Mouse (Mus musculus): Measurements from ENCODE around the gene Ydjc. TPM values are rescaled to one million over a fixed set of nuclear protein-coding genes. Genes with fewer than 3 reads are reported as not detected.

Gene Ydjc
- total and polyA plus RNA-seq, 3 experiments = 54.3 to 70.9 (median 65.3) TPM

DNA sequence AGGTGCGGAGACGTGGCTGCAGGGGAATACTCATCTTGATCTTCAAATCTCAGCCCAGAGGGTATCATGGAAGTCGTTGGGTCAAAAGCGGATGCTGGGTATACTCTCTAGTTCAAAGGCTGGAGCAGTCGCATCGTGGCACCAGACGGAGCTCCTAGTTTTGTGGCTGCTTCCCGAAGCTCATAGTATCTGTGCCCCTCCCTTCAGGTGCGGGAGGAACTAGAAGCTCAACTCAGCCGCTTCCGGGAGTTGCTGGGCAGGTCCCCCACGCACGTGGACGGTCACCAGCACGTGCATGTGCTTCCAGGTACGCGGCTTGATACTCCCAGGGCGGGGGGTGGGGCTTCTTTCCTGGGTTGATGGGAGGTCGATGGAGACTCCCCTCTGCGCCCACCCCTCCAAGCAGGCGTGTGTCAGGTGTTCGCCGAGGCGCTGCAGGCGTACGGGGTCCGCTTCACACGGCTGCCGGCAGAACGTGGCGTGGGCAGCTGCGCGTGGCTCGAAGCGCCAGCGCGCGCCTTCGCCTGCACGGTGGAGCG is 3.0 kb downstream of the Ydjc start:
- Histone ChIP-seq H3K9me3 (replicated peaks; ENCODE audit: low read length) (no peaks in the 10 kb centered on the region), H3K36me3 (replicated peaks in 1 of 2; ENCODE audit: control insufficient read depth in 1 of 2, insufficient read depth in 1 of 2, low read length in 1 of 2) (peaks cover 16 to 51% of the 10 kb centered on the region in 2 experiments), H3K4me3 (replicated peaks in 1 of 3; ENCODE audit: low read depth in 2 of 3, low read length in 2 of 3, poor library complexity in 1 of 3) (peak overlapping the region; percentile 73 to 83 (median 80)), H3K27me3 (replicated peaks) (no peaks in the 10 kb centered on the region), H3K4me1 (ENCODE audit: control insufficient read depth in 1 of 2, insufficient read depth in 2 of 2) (peaks cover 7 to 40% of the 10 kb centered on the region in 2 experiments), H3K9ac (ENCODE audit: insufficient read depth, low read depth) (peak overlapping the region; percentile 64), H3K4me2 (ENCODE audit: insufficient read depth, low read depth, poor library complexity, severe bottlenecking) (peak overlapping the region; percentile 91), H3K79me2 (replicated peaks; ENCODE audit: control insufficient read depth, extremely low read depth, insufficient read depth, poor library complexity, severe bottlenecking) (peaks cover 4% of the 10 kb centered on the region; the same call in 1 of the 2 replicates), H3K27ac (ENCODE audit: insufficient read depth, low read depth) (peak overlapping the region; percentile 18)
- in situ Hi-C loops (cut with MboI; ENCODE audit: low pct_ligation_motif_present, low pct_unique_long_range_greater_than_20kb, low sequenced_read_pairs) (no loop called here), dilution Hi-C loops (cut with MboI; ENCODE audit: extremely low pct_ligation_motif_present, extremely low pct_unique_long_range_greater_than_20kb, low sequenced_read_pairs) (no loop called here)
- DNase-seq (ENCODE audit: extremely low read depth) = peak; percentile 72
- peak; percentile 33; the same call in 1 of the 2 replicates for TF ChIP-seq SIN3A (IDR thresholded peaks at IDR 0.05; ENCODE audit: low read length)
- TF ChIP-seq ELF1 (IDR thresholded peaks at IDR 0.05; ENCODE audit: low read depth, low read length) = peak; percentile 82
- TF ChIP-seq ZC3H11A (IDR thresholded peaks at IDR 0.05; ENCODE audit: low read depth, low read length) = no peak
- TF ChIP-seq BHLHE40 (IDR thresholded peaks at IDR 0.05; ENCODE audit: low read depth, low read length) = peak; percentile 100
- TF ChIP-seq TCF12 (IDR thresholded peaks at IDR 0.05; ENCODE audit: low read depth, low read length) = no peak; the same call in 1 of the 2 replicates
- TF ChIP-seq MEF2A (IDR thresholded peaks at IDR 0.05; ENCODE audit: borderline replicate concordance, low read depth, low read length) = 0 out of 2 replicates have a peak, but pooled peaks have one; percentile 11
- TF ChIP-seq POLR2AphosphoS2 (IDR thresholded peaks at IDR 0.05; ENCODE audit: low read depth, low read length) = no peak
- TF ChIP-seq KAT2A (IDR thresholded peaks at IDR 0.05; ENCODE audit: insufficient replicate concordance, low read length) = 0 out of 2 replicates have a peak, but pooled peaks have one; percentile 8
- no peak for TF ChIP-seq EP300 (IDR thresholded peaks at IDR 0.05; ENCODE audit: low read length)
- peak; percentile 13; the same call in 1 of the 2 replicates for TF ChIP-seq USF1 (IDR thresholded peaks at IDR 0.05; ENCODE audit: low read depth, low read length)
- TF ChIP-seq CTCF (conservative IDR thresholded peaks at IDR 0.05 in 1 of 2, IDR thresholded peaks at IDR 0.05 in 1 of 2; ENCODE audit: low read depth in 2 of 2, low read length in 2 of 2) = 0 out of 4 replicates have a peak, but pooled peaks of 1 of the 2 experiments have one; percentile 7
- peak; percentile 5 for TF ChIP-seq CHD2 (IDR thresholded peaks at IDR 0.05; ENCODE audit: low read length)
- peak; percentile 99 for TF ChIP-seq MAX (IDR thresholded peaks at IDR 0.05; ENCODE audit: low read length)
- no peak for TF ChIP-seq NELFE (IDR thresholded peaks at IDR 0.05; ENCODE audit: low read depth, low read length)
- TF ChIP-seq TBP (conservative IDR thresholded peaks at IDR 0.05; ENCODE audit: low read depth, low read length) = 0 out of 2 replicates have a peak, but pooled peaks have one; percentile 51
- TF ChIP-seq JUN (IDR thresholded peaks at IDR 0.05; ENCODE audit: insufficient read depth, low read depth, low read length) = no peak
- peak; percentile 50 for TF ChIP-seq IRF4 (IDR thresholded peaks at IDR 0.05; ENCODE audit: low read depth, low read length)
- peak; percentile 14; the same call in 1 of the 2 replicates for TF ChIP-seq NRF1 (IDR thresholded peaks at IDR 0.05; ENCODE audit: low read depth, low read length)
- peak; percentile 81 for TF ChIP-seq MAZ (IDR thresholded peaks at IDR 0.05; ENCODE audit: low read depth, low read length)
- TF ChIP-seq MYC (IDR thresholded peaks at IDR 0.05; ENCODE audit: low read depth, low read length) = peak; percentile 99
- peak; percentile 97 for TF ChIP-seq MXI1 (IDR thresholded peaks at IDR 0.05; ENCODE audit: low read depth, low read length)
- no peak for TF ChIP-seq GABPA (IDR thresholded peaks at IDR 0.05; ENCODE audit: insufficient replicate concordance, low read depth, low read length)
- TF ChIP-seq ETS1 (conservative IDR thresholded peaks at IDR 0.05; ENCODE audit: low read depth, low read length) = no peak; the same call in none of the 2 replicates

Measured in CH12.LX (cell line).